Mouse (Mus musculus): Measurements from ENCODE around the gene Trim44. TPM values are rescaled to one million over a fixed set of nuclear protein-coding genes. Genes with fewer than 3 reads are reported as not detected.

Gene Trim44
- polyA plus RNA-seq, 1 experiment, result 117 TPM

GRCm38 (mm10) chr2:102447831-102448230 lies 40.2 kb upstream of the Trim44 start:
- no peak for TF ChIP-seq POLR2A (IDR thresholded peaks at IDR 0.05; ENCODE audit: extremely low read depth, insufficient read depth, low read length)
- no peak for TF ChIP-seq CTCF (IDR thresholded peaks at IDR 0.05; ENCODE audit: extremely low read depth, insufficient read depth, low read length)
- Histone ChIP-seq H3K27ac (ENCODE audit: insufficient read depth, low read length) (no peak overlapping the region), H3K4me1 (ENCODE audit: control insufficient read depth, insufficient read depth, low read length) (no peaks in the 10 kb centered on the region), H3K4me3 (ENCODE audit: insufficient read depth, low read length) (no peak overlapping the region)

GRCm38 (mm10) chr2:102446851-102447250 lies 39.2 kb upstream of the Trim44 start:
- TF ChIP-seq POLR2A (IDR thresholded peaks at IDR 0.05; ENCODE audit: extremely low read depth, insufficient read depth, low read length) (no peak), CTCF (IDR thresholded peaks at IDR 0.05; ENCODE audit: extremely low read depth, insufficient read depth, low read length) (no peak)
- no peak overlapping the region for H3K27ac ChIP-seq (ENCODE audit: insufficient read depth, low read length)
- no peak overlapping the region for H3K4me3 ChIP-seq (ENCODE audit: insufficient read depth, low read length)
- no peaks in the 10 kb centered on the region for H3K4me1 ChIP-seq (ENCODE audit: control insufficient read depth, insufficient read depth, low read length)

GRCm38 (mm10) chr2:102437357-102438030 lies 29.9 kb upstream of the Trim44 start:
- Histone ChIP-seq H3K4me3 (ENCODE audit: insufficient read depth, low read length) (no peak overlapping the region), H3K4me1 (ENCODE audit: control insufficient read depth, insufficient read depth, low read length) (peaks cover 4% of the 10 kb centered on the region), H3K27ac (ENCODE audit: insufficient read depth, low read length) (no peak overlapping the region)
- no peak for TF ChIP-seq POLR2A (IDR thresholded peaks at IDR 0.05; ENCODE audit: extremely low read depth, insufficient read depth, low read length)

GRCm38 (mm10) chr2:102433879-102434278 lies 26.3 kb upstream of the Trim44 start:
- TF ChIP-seq POLR2A (IDR thresholded peaks at IDR 0.05; ENCODE audit: extremely low read depth, insufficient read depth, low read length) (no peak), CTCF (IDR thresholded peaks at IDR 0.05; ENCODE audit: extremely low read depth, insufficient read depth, low read length) (no peak)
- Histone ChIP-seq H3K4me1 (ENCODE audit: control insufficient read depth, insufficient read depth, low read length) (peaks cover 4% of the 10 kb centered on the region), H3K27ac (ENCODE audit: insufficient read depth, low read length) (no peak overlapping the region), H3K4me3 (ENCODE audit: insufficient read depth, low read length) (no peak overlapping the region)

GRCm38 (mm10) chr2:102431084-102431483 lies 23.5 kb upstream of the Trim44 start:
- Histone ChIP-seq H3K27ac (ENCODE audit: insufficient read depth, low read length) (no peak overlapping the region), H3K4me3 (ENCODE audit: insufficient read depth, low read length) (no peak overlapping the region), H3K4me1 (ENCODE audit: control insufficient read depth, insufficient read depth, low read length) (peaks cover 4% of the 10 kb centered on the region)
- no peak for TF ChIP-seq CTCF (IDR thresholded peaks at IDR 0.05; ENCODE audit: extremely low read depth, insufficient read depth, low read length)
- TF ChIP-seq POLR2A (IDR thresholded peaks at IDR 0.05; ENCODE audit: extremely low read depth, insufficient read depth, low read length), result no peak

- Histone ChIP-seq H3K27ac (ENCODE audit: insufficient read depth, low read length) (no peak overlapping the region), H3K4me1 (ENCODE audit: control insufficient read depth, insufficient read depth, low read length) (no peaks in the 10 kb centered on the region), H3K4me3 (ENCODE audit: insufficient read depth, low read length) (no peak overlapping the region)
- no peak for TF ChIP-seq POLR2A (IDR thresholded peaks at IDR 0.05; ENCODE audit: extremely low read depth, insufficient read depth, low read length)
- no peak for TF ChIP-seq CTCF (IDR thresholded peaks at IDR 0.05; ENCODE audit: extremely low read depth, insufficient read depth, low read length)
Observed at GRCm38 (mm10) chr2:102427974-102428373, 20.3 kb upstream of the Trim44 start.

GRCm38 (mm10) chr2:102426434-102426833 lies 18.8 kb upstream of the Trim44 start:
- TF ChIP-seq POLR2A (IDR thresholded peaks at IDR 0.05; ENCODE audit: extremely low read depth, insufficient read depth, low read length) (no peak), CTCF (IDR thresholded peaks at IDR 0.05; ENCODE audit: extremely low read depth, insufficient read depth, low read length) (no peak)
- H3K4me3 ChIP-seq (ENCODE audit: insufficient read depth, low read length), result no peak overlapping the region
- no peaks in the 10 kb centered on the region for H3K4me1 ChIP-seq (ENCODE audit: control insufficient read depth, insufficient read depth, low read length)
- no peak overlapping the region for H3K27ac ChIP-seq (ENCODE audit: insufficient read depth, low read length)

GRCm38 (mm10) chr2:102416149-102416743 lies 8.6 kb upstream of the Trim44 start:
- H3K4me3 ChIP-seq (ENCODE audit: insufficient read depth, low read length), result no peak overlapping the region

GRCm38 (mm10) chr2:102412738-102413137 lies 5.1 kb upstream of the Trim44 start:
- TF ChIP-seq CTCF (IDR thresholded peaks at IDR 0.05; ENCODE audit: extremely low read depth, insufficient read depth, low read length) (no peak), POLR2A (IDR thresholded peaks at IDR 0.05; ENCODE audit: extremely low read depth, insufficient read depth, low read length) (no peak)
- H3K4me1 ChIP-seq (ENCODE audit: control insufficient read depth, insufficient read depth, low read length), result no peaks in the 10 kb centered on the region
- H3K4me3 ChIP-seq (ENCODE audit: insufficient read depth, low read length), result no peak overlapping the region
- H3K27ac ChIP-seq (ENCODE audit: insufficient read depth, low read length), result no peak overlapping the region

More at GRCm38 (mm10) chr2:102416149-102416743, 8.6 kb upstream of the Trim44 start:
- Histone ChIP-seq H3K27ac (ENCODE audit: insufficient read depth, low read length) (no peak overlapping the region), H3K4me1 (ENCODE audit: control insufficient read depth, insufficient read depth, low read length) (no peaks in the 10 kb centered on the region)
- TF ChIP-seq CTCF (IDR thresholded peaks at IDR 0.05; ENCODE audit: extremely low read depth, insufficient read depth, low read length), result no peak
- no peak for TF ChIP-seq POLR2A (IDR thresholded peaks at IDR 0.05; ENCODE audit: extremely low read depth, insufficient read depth, low read length)

- Histone ChIP-seq H3K27ac (ENCODE audit: insufficient read depth, low read length) (no peak overlapping the region), H3K4me3 (ENCODE audit: insufficient read depth, low read length) (no peak overlapping the region), H3K4me1 (ENCODE audit: control insufficient read depth, insufficient read depth, low read length) (no peaks in the 10 kb centered on the region)
- TF ChIP-seq CTCF (IDR thresholded peaks at IDR 0.05; ENCODE audit: extremely low read depth, insufficient read depth, low read length) (no peak), POLR2A (IDR thresholded peaks at IDR 0.05; ENCODE audit: extremely low read depth, insufficient read depth, low read length) (no peak)
Observed at GRCm38 (mm10) chr2:102410615-102411014, 3.0 kb upstream of the Trim44 start.
